ENCODE assay signal across 23 mouse cellular contexts in genomic region chr4:136383839-136384238, GRCm38 (mm10). TPM values are rescaled to one million over a fixed set of nuclear protein-coding genes. Genes with fewer than 3 reads are reported as not detected.
DNase-seq lines count a peak whose midpoint lies in the region; ATAC-seq and TF ChIP-seq lines count a peak whose summit lies in the region.
"Had no signal": no experiment of that assay in that cellular context is flagged by ENCODE, and none has a peak within 500 bp of the region (broad histone marks: within the 10 kb centered on the region; RNA-seq: fewer than 3 reads in every experiment).

No protein-coding gene starts in this region.

- no peak overlapping the region for H3K27ac ChIP-seq in limb, embryonic 14.5 days (replicated peaks; ENCODE audit: low read depth, low read length)
- H3K27ac ChIP-seq in limb, embryonic 10.5 days = no peak overlapping the region
- H3K27ac ChIP-seq: embryonic facial prominence, embryonic 13.5 days; forebrain, embryonic 10.5 days; heart, embryonic 10.5 days; hindbrain, embryonic 12.5 days had no signal

- TF ChIP-seq POLR2A in limb, embryonic 14.5 days (IDR thresholded peaks at IDR 0.05; ENCODE audit: borderline replicate concordance, extremely low read depth, insufficient read depth, insufficient read length) = no peak

- no peak overlapping the region for H3K4me3 ChIP-seq in limb, embryonic 14.5 days (replicated peaks; ENCODE audit: low read length)
- H3K4me3 ChIP-seq in limb, embryonic 10.5 days = no peak overlapping the region
- H3K4me3 ChIP-seq: embryonic facial prominence, embryonic 13.5 days; forebrain, embryonic 10.5 days; heart, embryonic 10.5 days; hindbrain, embryonic 12.5 days had no signal

- H3K9ac ChIP-seq in limb, embryonic 14.5 days (ENCODE audit: low read depth, low read length, severe bottlenecking) = no peak overlapping the region
- H3K9ac ChIP-seq: embryonic facial prominence, embryonic 13.5 days; hindbrain, embryonic 12.5 days had no signal

- H3K4me1 ChIP-seq in limb, embryonic 14.5 days (ENCODE audit: control insufficient read depth, insufficient read depth, low read length) = no peaks in the 10 kb centered on the region
- peaks cover 14% of the 10 kb centered on the region for H3K4me1 ChIP-seq in limb, embryonic 10.5 days
- H3K4me1 ChIP-seq: forebrain, embryonic 10.5 days; heart, embryonic 10.5 days; hindbrain, embryonic 12.5 days had no signal

- no peak for ATAC-seq in limb, embryonic 14.5 days (ENCODE audit: low FRiP score, low read depth)
- no peak for ATAC-seq in inflammation-experienced regulatory T-cells, adult 6 months
- ATAC-seq: CD4-positive, CD25-positive, alpha-beta regulatory T cell, adult 4 months; forebrain, embryonic 14.5 days; hindbrain, embryonic 16.5 days had no signal

- H3K27me3 ChIP-seq in limb, embryonic 14.5 days (ENCODE audit: control insufficient read depth, insufficient read depth, low read length) = no peaks in the 10 kb centered on the region
- no peaks in the 10 kb centered on the region for H3K27me3 ChIP-seq in limb, embryonic 10.5 days (ENCODE audit: low read depth, poor library complexity, severe bottlenecking)
- H3K27me3 ChIP-seq: embryonic facial prominence, embryonic 13.5 days; hindbrain, embryonic 12.5 days had no signal

- H3K4me2 ChIP-seq in limb, embryonic 14.5 days (replicated peaks; ENCODE audit: low read depth, low read length, severe bottlenecking) = no peak overlapping the region
- H3K4me2 ChIP-seq: embryonic facial prominence, embryonic 13.5 days; hindbrain, embryonic 12.5 days had no signal

- H3K36me3 ChIP-seq in limb, embryonic 14.5 days (ENCODE audit: control insufficient read depth, insufficient read depth, low read length) = no peaks in the 10 kb centered on the region
- H3K36me3 ChIP-seq in limb, embryonic 10.5 days = no peaks in the 10 kb centered on the region
- H3K36me3 ChIP-seq: embryonic facial prominence, embryonic 13.5 days; forebrain, embryonic 10.5 days; G1E; heart, embryonic 10.5 days; hindbrain, embryonic 12.5 days had no signal

- H3K9me3 ChIP-seq in limb, embryonic 14.5 days (ENCODE audit: control insufficient read depth, low read length) = no peaks in the 10 kb centered on the region
- H3K9me3 ChIP-seq in limb, embryonic 10.5 days (replicated peaks) = no peaks in the 10 kb centered on the region
- H3K9me3 ChIP-seq: embryonic facial prominence, embryonic 13.5 days; forebrain, embryonic 10.5 days; G1E; heart, embryonic 10.5 days; hindbrain, embryonic 12.5 days had no signal

- WGBS in limb, embryonic 14.5 days = 63% methylated on average over 6 of the region's 6 CpGs
- WGBS in limb, embryonic 10.5 days = 90% methylated on average over 6 of the region's 6 CpGs

- DNase-seq in limb, embryonic 14.5 days (ENCODE audit: low spot score) = peak; percentile 14
- no peak for DNase-seq in limb, embryonic 10.5 days (ENCODE audit: low spot score)
- peak; percentile 2 for DNase-seq in lung, postnatal 10 days
- DNase-seq in lung, postnatal 14 days = no peak
- peak; percentile 21 for DNase-seq in fibroblast of lung, adult 2 months (ENCODE audit: low read depth)
- no peak for DNase-seq in embryo, embryonic 11 days
- DNase-seq: B cell, adult 2 months; cerebellum, adult 11 months; cerebellum, adult 8-10 months; cerebellum, postnatal 14 days; heart, adult 18-20 months; heart, postnatal 10 days; heart, postnatal 4 days had no signal

RNA-seq across cellular contexts. Expression of gene Htr1d, which starts 39.5 kb away (rescaled TPM):
- polyA plus RNA-seq in limb, embryonic 14.5 days (2012; rRNA removed) = 0.23 and 0.63 TPM in 2 replicates
- polyA plus RNA-seq in limb, embryonic 14.5 days (2014; fragmentation: Nextera tagmentation; extraction: Ambion mirVana) = 0.25 and 0.44 TPM in 2 replicates
- 0.30 TPM in 1 of 2 replicates, not detected in the other for polyA plus RNA-seq in limb, embryonic 10.5 days (2016; fragmentation: Nextera tagmentation; extraction: Ambion mirVana)
- polyA plus RNA-seq in inflammation-experienced regulatory T-cells, adult 6 months (2017; shearing (Covaris generic)) = not detected
- polyA plus RNA-seq: CD4-positive, CD25-positive, alpha-beta regulatory T cell, adult 4 months; G1E; heart, embryonic 14.5 days had no signal

Comparison
In these comparisons a context has a peak if more than half of its experiments do, and no peak if none do; other contexts are left out.
1. DNase-seq: peak in limb, embryonic 14.5 days (single experiment), lung, postnatal 10 days (single experiment) and fibroblast of lung, adult 2 months (single experiment); none in limb, embryonic 10.5 days (single experiment), lung, postnatal 14 days (single experiment) and embryo, embryonic 11 days (single experiment).